Mouse (Mus musculus) retina, embryonic 14.5 days (tissue): ENCODE data around the gene Mmel1.

Experiments used
- DNase-seq: peaks from one replicate; pipeline ENCODE4 v3.0.0-alpha.2; 2015; ENCODE audit warnings: low spot score

Gene Mmel1

GRCm38 (mm10) chr4:154864271-154864771 lies 5.1 kb upstream of the Mmel1 start:
- DNase-seq = peak; percentile 95

DNA sequence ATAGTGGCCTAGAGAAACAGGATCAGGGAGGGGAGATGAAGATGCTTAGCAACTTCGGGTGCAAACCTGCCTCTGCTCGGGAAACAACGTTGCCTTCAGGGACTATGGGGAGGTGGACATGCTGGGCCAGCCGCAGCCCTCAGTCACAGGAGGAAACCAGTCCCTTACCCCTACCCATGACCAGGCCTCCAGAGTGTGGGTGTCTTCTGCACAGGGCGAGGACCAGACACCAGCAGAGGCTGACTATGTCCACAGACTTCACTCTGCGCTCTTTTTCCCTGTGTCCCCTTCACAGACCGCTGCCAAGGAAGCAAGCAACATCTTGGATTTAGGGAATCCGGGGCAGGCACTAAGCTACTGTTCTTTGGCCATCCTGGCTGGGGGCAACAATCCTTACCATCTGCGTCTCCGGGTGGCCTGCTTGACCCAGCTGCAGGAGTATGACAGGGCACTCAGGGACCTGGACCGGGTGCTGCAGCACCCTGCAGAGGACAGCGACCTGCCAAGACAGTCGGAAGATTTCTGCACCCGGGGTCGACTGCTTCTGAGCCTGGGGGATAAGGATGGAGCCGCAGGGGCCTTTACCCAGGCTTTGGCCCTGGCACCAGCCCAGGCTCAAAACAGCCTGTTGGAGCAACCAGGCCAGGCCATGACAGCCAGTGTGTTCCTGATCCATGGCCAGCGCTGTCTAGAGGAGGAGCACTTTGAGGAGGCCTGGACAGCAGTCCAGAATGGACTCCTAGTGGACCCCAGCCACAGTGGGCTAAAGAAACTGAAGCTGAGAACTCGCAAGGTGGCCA lies 4.2 kb upstream of the Mmel1 start:
- no peak for DNase-seq

DNA sequence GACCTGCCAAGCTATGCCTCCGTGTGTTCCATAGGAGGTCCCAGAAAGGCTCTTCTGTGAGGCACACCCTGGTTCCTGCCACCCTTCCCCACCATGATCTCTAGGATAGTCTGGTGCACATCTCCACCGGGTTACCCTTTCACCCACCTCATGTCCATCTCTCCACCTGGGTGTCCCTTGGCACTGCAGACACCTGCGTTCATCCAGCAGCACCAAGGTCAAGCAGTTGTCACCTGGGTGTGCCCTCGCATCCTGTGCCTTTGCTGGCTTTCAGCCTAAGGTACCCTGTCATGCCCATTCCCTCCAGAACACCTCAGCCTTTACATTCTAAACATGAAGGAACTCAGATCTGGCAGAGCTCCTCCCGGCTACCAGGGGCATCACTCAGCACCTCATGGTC lies 3.0 kb upstream of the Mmel1 start:
- DNase-seq = no peak

DNA sequence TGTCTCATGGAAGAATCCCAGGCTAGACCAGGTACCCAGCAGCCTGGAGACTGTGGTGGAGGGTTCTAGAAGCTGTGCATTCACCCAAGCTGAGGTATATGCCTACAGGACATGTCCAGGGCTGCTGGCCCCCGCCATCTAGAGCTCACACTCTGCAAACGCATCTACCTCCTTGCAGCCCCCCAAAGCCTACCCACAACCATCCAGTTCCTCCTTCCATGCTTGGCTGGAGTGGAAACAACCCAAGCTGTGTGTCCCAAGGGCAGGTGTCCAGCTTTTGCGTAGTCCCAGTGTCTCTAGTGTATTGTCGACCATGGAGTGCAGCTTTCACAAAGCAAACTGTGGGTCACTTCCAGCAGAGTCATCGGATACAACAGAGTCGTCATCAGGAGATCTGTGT lies 2.1 kb upstream of the Mmel1 start:
- DNase-seq = no peak

DNA sequence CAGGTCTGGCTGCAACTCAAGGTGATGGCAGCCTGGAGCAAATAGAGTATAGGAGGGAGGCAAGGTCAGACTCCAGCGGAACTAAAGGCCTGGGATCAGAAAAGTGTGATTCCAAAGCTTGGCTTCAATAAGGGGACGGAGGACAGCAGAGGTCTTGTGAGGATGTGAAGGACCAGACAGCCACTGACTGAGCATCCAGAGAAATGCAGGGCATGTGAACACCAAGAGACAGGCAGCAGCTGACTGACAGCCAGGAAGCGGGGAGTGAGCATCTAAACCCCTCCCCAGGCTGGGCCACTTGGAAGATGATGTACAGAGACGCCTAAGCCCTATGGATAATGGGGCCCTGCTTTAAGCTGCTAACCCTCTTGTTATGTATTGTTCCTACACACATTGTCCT lies 1.3 kb downstream of the Mmel1 start:
- no peak for DNase-seq

DNA sequence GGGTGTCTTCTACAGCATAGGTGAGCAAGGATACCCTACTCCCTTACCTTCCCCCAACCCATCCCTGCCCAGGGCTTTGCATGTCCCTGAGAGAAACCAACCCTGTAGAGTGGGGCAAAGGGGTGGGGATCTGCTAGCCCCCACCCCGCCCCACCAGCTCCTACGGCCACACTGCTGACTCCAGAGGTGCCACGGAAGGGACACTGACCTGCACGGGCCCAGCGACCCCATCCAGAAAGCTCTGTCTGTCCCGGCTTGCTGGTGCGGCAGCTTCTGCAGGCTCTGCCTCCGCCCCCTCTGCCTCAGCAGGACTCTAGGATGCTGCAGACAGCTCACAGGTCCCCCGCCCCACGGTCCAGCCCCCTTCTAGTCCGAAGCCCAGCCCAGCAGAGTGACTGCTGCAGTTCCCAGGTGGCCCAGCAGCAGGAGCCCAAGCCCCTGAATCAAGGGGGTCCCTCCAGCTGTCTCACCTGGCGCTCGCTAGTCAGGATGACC lies 2.4 kb downstream of the Mmel1 start:
- peak; percentile 59 for DNase-seq

GRCm38 (mm10) chr4:154873186-154873585 lies 3.8 kb downstream of the Mmel1 start:
- no peak for DNase-seq

DNA sequence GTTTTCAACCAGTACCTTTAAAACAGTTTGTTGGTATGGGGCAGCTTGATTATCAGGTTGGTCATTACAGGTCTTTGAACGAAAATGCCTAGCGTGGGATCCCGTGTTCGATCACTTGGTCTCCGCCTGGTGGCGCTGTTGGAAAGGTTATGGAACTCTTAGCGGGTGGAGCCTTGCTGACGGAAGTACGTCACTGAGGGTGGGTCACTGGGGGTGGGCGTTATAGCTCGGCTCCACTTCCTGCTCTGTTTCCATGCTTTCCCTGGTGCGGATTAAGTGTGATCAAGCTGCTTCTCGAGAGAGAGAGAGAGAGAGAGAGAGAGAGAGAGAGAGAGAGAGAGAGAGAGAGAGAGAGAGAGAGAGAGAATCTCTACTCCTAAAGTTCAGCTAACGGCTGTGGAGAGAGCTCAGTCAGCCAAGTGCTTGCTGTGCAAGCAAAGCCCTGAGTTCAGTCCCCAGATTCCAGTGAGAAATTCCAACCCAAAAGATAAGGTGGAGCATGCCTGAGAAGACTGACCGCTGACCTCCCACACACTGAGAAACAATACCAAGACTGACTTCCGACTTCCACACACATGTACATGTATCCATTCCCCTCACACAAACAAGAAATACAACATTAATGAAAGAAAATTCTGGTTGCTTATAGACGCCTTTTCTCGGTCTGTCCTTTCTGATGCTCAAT lies 8.6 kb downstream of the Mmel1 start:
- DNase-seq = peak; percentile 98

DNA sequence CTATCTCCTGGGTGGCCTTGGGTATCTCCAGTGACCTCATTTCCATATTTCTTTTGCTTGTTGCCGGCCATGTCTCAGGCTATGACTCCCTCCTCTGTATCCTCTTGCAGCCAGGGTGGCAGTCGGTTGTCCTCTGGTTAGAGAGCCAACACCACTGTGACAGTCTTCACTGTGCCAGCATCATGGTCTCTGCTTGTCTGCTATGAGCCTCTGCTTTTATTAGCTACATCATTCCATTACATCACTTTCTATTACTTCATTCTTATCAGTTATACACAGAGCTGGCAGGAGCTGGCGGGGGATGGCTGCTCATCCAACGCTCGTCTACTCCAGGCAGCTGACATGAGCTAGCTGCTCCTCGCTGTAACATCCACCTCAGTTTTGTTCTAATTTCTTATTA lies 11.3 kb downstream of the Mmel1 start:
- DNase-seq = no peak

DNA sequence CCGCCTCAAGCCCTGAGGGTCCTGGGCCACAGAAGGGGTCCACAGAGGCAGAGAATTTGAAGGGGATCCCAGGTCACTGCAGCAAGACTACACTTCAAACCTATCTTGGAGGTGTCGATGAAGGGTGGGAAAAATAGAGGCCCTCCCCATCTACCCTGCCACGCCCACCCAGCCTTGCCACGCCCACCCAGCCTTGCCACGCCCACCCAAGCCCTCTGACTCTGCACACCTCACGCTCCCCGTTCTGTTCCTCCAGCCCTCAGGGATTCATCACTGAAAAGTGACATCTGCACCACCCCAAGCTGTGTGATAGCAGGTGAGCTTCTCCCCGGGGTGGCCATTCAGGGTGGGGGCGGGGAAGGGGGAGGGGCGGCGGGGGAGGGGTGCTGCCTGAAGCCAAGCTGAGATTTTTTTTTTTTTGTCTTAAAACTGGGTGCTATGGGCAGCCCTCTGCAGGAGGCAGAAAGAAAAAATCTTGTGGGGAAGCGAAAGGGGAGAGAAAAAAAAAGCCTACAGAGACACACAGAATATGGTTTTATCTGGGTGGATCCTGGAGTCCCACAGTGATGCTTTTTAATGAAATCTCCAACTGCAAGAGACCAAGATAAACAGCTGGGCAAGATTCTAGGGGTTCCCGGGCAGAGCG lies 12.8 kb downstream of the Mmel1 start:
- DNase-seq = no peak

GRCm38 (mm10) chr4:154885416-154885815 lies 16.0 kb downstream of the Mmel1 start:
- no peak for DNase-seq

- DNase-seq = peak; percentile 42
Observed at GRCm38 (mm10) chr4:154886876-154887592, 17.6 kb downstream of the Mmel1 start.

GRCm38 (mm10) chr4:154887593-154888250 lies 18.3 kb downstream of the Mmel1 start:
- no peak for DNase-seq

DNA sequence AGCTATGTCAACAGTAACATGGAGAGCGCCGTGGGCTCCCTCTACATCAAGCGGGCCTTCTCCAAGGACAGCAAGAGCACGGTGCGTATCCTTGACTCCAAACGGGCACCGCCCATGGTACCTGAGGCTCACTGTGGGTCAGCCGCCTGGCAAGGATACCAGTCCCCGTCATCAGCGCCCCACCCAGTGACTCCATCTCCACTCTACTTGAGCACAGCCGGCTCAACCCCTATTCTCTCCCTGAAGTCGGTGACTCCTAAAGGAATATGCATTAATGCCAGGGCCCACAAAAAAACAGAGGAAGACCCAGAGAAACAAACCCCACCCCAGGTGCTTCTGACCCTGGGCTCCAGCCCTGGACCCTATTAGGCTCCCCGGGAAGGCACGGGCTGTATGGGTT lies 21.5 kb downstream of the Mmel1 start:
- DNase-seq = no peak

- DNase-seq = no peak
Observed at GRCm38 (mm10) chr4:154895549-154895948, 26.2 kb downstream of the Mmel1 start.

GRCm38 (mm10) chr4:154897676-154898465 lies 28.5 kb downstream of the Mmel1 start:
- no peak for DNase-seq

DNA sequence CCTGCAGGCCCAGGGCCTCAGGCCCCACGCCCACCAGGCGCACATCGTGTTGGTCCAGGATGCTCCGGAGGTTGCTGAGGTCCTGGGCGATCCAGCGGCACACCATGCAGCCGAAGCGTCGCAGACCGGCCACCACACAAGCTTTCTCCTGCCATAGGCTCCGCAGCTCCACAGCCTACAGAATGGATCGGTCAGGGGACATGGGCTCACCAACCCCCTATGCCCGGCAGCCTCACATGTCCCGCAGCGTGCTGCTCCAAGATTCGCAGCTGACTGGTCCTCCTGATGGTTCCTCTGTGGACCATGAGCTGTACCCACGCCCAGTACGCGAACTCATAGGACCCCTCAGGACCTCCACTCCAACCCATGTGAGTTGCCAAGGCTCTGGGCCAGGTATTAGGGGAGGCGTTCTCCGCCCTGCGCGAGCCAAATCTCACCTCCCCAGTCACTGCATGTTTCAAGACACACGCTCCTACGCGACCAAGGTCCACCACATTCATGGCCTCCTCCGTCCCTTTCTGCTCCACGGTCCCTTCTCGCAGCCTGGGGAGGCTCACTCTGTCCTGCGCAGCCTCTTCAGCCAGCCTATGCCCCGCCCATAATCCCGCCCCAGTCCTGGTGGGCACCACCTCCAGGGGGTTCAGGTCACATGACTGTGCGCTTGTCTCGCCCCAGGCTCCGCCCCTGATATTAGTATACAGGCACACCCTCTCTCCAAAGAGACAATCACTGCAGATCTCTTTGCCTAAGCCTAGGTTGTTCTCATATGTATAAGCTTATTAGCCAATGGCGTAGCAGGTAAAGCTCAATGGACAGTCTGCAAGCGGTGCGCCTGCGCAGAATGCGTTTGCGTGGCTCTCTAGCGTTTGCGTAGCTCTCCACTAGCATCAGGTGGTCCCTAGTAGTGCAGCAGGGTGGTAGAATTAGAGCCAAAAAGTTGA lies 29.4 kb downstream of the Mmel1 start, which contains the start of gene Fam213b:
Gene Fam213b, minus strand, starts transcription at position 630 of the 941 bp plus-strand sequence.
- peak; percentile 88 for DNase-seq

DNA sequence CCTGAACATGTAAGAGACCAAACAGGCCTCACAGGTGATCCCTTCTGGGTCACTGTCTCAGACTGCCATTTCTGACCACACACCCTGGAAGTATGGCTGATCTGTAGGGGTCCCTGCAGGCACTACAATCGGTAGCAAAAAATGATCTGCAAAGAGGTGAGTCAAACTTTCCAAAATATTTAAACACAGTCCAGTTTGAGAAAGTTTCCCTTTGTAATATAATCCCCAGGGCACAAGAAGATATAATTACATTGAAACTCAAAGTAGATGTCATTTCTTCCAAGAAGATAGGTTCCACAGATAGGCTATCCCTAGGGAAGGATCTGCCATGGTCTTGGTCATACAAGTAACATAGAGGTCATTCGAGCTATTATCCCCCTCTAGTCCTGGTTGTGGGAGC lies 33.0 kb downstream of the Mmel1 start:
- DNase-seq = no peak
